Mouse (Mus musculus): ENCODE measurements at regions not wholly inside any gene's neighbourhood (a gene's known extent, or its start where the extent isn't known, plus 50 kb on each side); places are given as distances from the start of the nearest gene placed in this dataset.

DNA sequence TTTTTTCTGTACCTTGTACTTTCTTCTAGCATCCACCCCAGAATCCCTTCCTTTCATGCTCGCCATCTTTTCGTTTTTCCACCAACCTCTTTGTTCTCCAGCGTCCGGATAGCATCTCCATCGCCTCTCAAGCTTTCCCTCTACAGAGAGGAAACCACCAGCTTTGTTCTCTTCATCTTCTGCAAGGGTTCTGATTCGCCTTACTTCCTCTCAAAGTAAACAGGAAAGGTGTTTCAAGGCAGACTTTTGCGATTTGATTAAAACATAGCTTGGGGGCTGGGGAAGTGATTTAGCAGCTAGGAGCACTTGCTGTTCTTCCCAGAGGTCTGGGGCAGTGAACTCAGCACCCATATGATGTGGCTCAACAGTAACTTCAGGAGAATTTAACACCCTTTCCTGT lies 71.4 kb downstream of the Emp1 start:
- 74% methylated on average over 7 of the region's 7 CpGs for WGBS (ENCODE audit: insufficient replicate concordance)
- H3K4me1 ChIP-seq (ENCODE audit: control insufficient read depth, insufficient read depth, low read length): no peaks in the 10 kb centered on the region
- H3K27ac ChIP-seq (ENCODE audit: low read depth, low read length): no peak overlapping the region
- H3K9me3 ChIP-seq (replicated peaks; ENCODE audit: control insufficient read depth, low read length): peaks cover under 1% of the 10 kb centered on the region; the same call in 1 of the 2 replicates
- no peak for ATAC-seq (replicated peaks; ENCODE audit: insufficient number of reproducible peaks, low FRiP score, low TSS enrichment)
- no peaks in the 10 kb centered on the region for H3K27me3 ChIP-seq (ENCODE audit: control insufficient read depth, insufficient read depth, low read length)
- H3K4me3 ChIP-seq (ENCODE audit: low read depth, low read length): no peak overlapping the region
- H3K9ac ChIP-seq (ENCODE audit: low read depth, low read length): no peak overlapping the region
- no peaks in the 10 kb centered on the region for H3K36me3 ChIP-seq (ENCODE audit: control insufficient read depth, insufficient read depth, low read length)
- H3K4me2 ChIP-seq: no peak overlapping the region

DNA sequence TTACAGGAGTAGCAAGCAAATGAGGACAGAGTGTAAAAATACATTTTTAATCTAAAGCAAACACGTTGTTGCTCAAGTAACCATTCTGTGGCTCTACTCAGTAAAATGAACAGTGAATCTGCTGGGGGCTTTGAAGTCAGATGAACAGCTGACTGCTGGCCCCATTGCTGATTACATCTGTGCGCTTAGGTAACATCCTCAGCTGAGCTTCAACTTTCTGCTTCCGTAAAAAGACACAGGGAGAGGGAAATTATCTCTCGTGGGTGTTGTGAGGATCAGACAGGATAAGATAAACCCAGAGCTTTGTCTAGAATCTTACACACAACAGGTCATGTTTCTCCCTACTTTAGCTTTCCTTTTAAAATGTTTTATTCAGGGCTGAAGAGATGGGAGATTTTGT lies 74.0 kb downstream of the Emp1 start:
- no peak for ATAC-seq (replicated peaks; ENCODE audit: insufficient number of reproducible peaks, low FRiP score, low TSS enrichment)
- no peak overlapping the region for H3K9ac ChIP-seq (ENCODE audit: low read depth, low read length)
- H3K36me3 ChIP-seq (ENCODE audit: control insufficient read depth, insufficient read depth, low read length): no peaks in the 10 kb centered on the region
- no peak overlapping the region for H3K27ac ChIP-seq (ENCODE audit: low read depth, low read length)
- 64% methylated on average over 4 of the region's 4 CpGs for WGBS (ENCODE audit: insufficient replicate concordance)
- no peaks in the 10 kb centered on the region for H3K27me3 ChIP-seq (ENCODE audit: control insufficient read depth, insufficient read depth, low read length)
- H3K4me1 ChIP-seq (ENCODE audit: control insufficient read depth, insufficient read depth, low read length): no peaks in the 10 kb centered on the region
- no peak overlapping the region for H3K4me2 ChIP-seq
- peaks cover 3% of the 10 kb centered on the region; the same call in 1 of the 2 replicates for H3K9me3 ChIP-seq (replicated peaks; ENCODE audit: control insufficient read depth, low read length)
- no peak overlapping the region for H3K4me3 ChIP-seq (ENCODE audit: low read depth, low read length)

DNA sequence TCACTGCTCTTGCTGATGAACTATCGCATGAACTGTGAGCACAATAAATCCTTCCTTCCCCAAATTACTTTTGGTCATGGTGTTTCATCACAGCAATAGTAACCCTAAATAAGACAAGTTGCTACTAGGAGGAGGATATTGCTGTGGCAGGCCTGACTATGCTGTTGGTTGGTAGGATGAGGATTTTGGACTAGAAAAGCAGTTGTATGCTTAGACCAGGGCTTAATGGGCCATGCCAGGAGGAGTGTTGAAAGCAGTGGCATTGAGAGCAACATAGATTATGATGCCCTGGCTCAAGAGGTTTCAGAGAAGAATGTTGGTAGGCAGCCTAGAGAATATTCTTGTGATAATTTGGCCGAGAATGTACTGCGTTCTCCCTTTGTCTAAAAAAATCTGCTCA lies 75.9 kb downstream of the Emp1 start:
- no peak for ATAC-seq (replicated peaks; ENCODE audit: insufficient number of reproducible peaks, low FRiP score, low TSS enrichment)
- Histone ChIP-seq H3K4me3 (ENCODE audit: low read depth, low read length) (no peak overlapping the region), H3K4me1 (ENCODE audit: control insufficient read depth, insufficient read depth, low read length) (no peaks in the 10 kb centered on the region), H3K27me3 (ENCODE audit: control insufficient read depth, insufficient read depth, low read length) (no peaks in the 10 kb centered on the region), H3K9ac (ENCODE audit: low read depth, low read length) (no peak overlapping the region), H3K9me3 (replicated peaks; ENCODE audit: control insufficient read depth, low read length) (peaks cover 3% of the 10 kb centered on the region; the same call in 1 of the 2 replicates), H3K4me2 (no peak overlapping the region), H3K27ac (ENCODE audit: low read depth, low read length) (no peak overlapping the region), H3K36me3 (ENCODE audit: control insufficient read depth, insufficient read depth, low read length) (no peaks in the 10 kb centered on the region)
- 78% methylated on average over 3 of the region's 3 CpGs for WGBS (ENCODE audit: insufficient replicate concordance)

DNA sequence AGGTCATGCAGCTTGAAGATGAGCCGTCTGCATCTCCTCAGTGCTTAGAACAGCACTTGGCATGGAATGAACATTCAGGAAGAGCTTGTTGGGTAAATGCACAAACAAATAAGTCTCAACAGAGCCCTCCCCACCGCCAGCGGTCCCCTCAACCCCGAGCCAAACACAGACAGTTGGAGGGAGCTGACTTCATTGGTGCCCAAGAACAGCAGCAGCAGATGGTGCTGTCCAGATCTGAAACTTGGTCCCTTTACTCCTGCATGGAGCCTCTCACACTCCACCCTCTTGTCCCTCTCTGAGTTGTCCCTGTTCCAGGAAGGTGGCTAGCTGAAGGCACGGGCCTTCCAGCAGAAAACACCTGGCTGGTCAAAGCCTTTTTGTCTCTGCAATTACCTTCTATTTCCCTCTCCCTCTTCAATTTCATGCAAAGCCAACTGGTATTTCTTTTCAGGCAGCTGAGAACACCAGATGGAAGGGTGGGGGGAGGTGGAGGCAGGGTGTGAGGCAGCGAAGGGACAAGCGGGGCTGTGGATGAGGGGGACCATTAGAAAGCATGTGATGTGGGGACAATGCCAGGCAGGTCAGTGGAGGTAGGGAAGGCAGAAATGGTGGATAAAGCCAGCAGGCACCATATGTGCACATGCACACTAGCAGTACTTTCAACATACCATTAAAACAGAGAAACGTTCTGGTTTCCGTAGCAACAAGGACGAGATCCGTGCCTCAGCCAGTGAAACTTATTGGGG lies 79.0 kb downstream of the Emp1 start:
- no peaks in the 10 kb centered on the region for H3K36me3 ChIP-seq (ENCODE audit: control insufficient read depth, insufficient read depth, low read length)
- H3K4me1 ChIP-seq (ENCODE audit: control insufficient read depth, insufficient read depth, low read length): no peaks in the 10 kb centered on the region
- no peak overlapping the region for H3K27ac ChIP-seq (ENCODE audit: low read depth, low read length)
- no peak for ATAC-seq (replicated peaks; ENCODE audit: insufficient number of reproducible peaks, low FRiP score, low TSS enrichment)
- H3K4me3 ChIP-seq (ENCODE audit: low read depth, low read length): no peak overlapping the region
- H3K9me3 ChIP-seq (replicated peaks; ENCODE audit: control insufficient read depth, low read length): peaks cover 3% of the 10 kb centered on the region; the same call in 1 of the 2 replicates
- no peak overlapping the region for H3K4me2 ChIP-seq
- 74% methylated on average over 11 of the region's 11 CpGs for WGBS (ENCODE audit: insufficient replicate concordance)
- peaks cover 3% of the 10 kb centered on the region; the same call in 1 of the 2 replicates for H3K27me3 ChIP-seq (ENCODE audit: control insufficient read depth, insufficient read depth, low read length)
- H3K9ac ChIP-seq (ENCODE audit: low read depth, low read length): no peak overlapping the region

DNA sequence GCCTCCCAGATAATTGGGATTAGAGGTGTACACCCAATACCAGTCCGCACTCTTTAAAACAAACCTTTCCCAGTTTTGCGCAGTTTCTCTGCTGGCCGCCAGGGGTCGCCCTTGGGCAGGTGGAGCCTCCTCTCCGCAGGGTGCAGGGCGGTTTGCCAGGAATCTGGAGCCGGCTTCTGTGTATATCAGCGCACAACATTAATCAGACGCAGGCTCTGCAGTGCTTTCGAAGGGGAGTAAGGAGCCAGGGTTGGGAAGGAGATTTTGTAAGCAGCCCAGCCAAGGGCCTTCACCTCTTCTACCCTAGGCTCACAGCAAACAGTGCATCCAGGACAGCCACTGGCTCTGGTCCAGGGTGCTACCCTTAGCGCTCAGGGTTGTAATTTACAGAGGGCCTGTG lies 82.3 kb downstream of the Emp1 start:
- peak; percentile 81 for ATAC-seq (replicated peaks; ENCODE audit: insufficient number of reproducible peaks, low FRiP score, low TSS enrichment)
- Histone ChIP-seq H3K27ac (ENCODE audit: low read depth, low read length) (no peak overlapping the region), H3K9me3 (replicated peaks; ENCODE audit: control insufficient read depth, low read length) (no peaks in the 10 kb centered on the region), H3K4me2 (peak overlapping the region; percentile 54), H3K4me1 (ENCODE audit: control insufficient read depth, insufficient read depth, low read length) (no peaks in the 10 kb centered on the region), H3K4me3 (ENCODE audit: low read depth, low read length) (no peak overlapping the region), H3K36me3 (ENCODE audit: control insufficient read depth, insufficient read depth, low read length) (no peaks in the 10 kb centered on the region), H3K27me3 (ENCODE audit: control insufficient read depth, insufficient read depth, low read length) (peaks cover 3% of the 10 kb centered on the region; the same call in 1 of the 2 replicates), H3K9ac (ENCODE audit: low read depth, low read length) (no peak overlapping the region)
- WGBS (ENCODE audit: insufficient replicate concordance): 6% methylated on average over 11 of the region's 11 CpGs

DNA sequence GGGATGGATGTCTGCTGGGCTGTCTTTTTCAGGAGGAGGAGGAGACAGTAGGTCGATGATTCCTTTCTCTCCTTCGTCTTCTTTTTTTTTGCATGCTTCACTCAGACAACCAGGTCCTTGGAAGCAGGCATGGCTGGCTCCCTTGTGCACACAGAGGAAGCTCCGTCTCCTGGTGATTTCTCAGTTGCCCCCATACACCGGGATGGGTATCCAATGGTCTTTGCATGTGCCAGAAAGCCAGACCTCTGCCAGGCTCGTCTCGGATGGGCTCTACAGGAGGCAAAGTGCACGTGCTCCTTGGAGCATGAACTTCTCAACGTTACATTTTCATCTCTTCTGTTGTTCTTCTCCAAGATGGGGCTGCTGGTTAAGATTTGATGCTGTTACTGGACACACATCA lies 82.7 kb downstream of the Emp1 start:
- Histone ChIP-seq H3K4me2 (peak overlapping the region; percentile 54), H3K4me1 (ENCODE audit: control insufficient read depth, insufficient read depth, low read length) (no peaks in the 10 kb centered on the region), H3K4me3 (ENCODE audit: low read depth, low read length) (no peak overlapping the region), H3K27ac (ENCODE audit: low read depth, low read length) (no peak overlapping the region), H3K36me3 (ENCODE audit: control insufficient read depth, insufficient read depth, low read length) (no peaks in the 10 kb centered on the region), H3K27me3 (ENCODE audit: control insufficient read depth, insufficient read depth, low read length) (peaks cover 3% of the 10 kb centered on the region; the same call in 1 of the 2 replicates), H3K9me3 (replicated peaks; ENCODE audit: control insufficient read depth, low read length) (no peaks in the 10 kb centered on the region), H3K9ac (ENCODE audit: low read depth, low read length) (no peak overlapping the region)
- no peak for ATAC-seq (replicated peaks; ENCODE audit: insufficient number of reproducible peaks, low FRiP score, low TSS enrichment)
- 45% methylated on average over 8 of the region's 8 CpGs for WGBS (ENCODE audit: insufficient replicate concordance)

DNA sequence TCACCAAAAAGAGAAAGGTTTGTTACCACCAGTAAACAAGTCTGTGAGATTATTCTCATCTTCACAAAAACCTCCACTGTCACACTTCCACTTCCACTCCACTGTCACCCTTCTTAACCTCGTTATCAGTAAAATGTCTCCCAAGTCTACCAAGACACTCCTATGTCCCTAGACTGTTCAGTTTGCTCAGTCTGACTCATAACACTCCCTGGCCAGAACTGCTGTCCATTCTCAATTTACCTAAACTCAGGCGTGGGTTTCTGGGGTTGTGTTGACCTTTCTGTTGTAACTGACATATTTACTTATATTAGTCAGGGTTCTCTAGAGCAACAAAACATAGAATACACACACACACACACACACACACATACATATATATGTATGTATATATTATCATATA lies 85.5 kb downstream of the Emp1 start:
- Histone ChIP-seq H3K4me1 (ENCODE audit: control insufficient read depth, insufficient read depth, low read length) (no peaks in the 10 kb centered on the region), H3K27me3 (ENCODE audit: control insufficient read depth, insufficient read depth, low read length) (peaks cover 3% of the 10 kb centered on the region; the same call in 1 of the 2 replicates), H3K4me2 (no peak overlapping the region), H3K9ac (ENCODE audit: low read depth, low read length) (no peak overlapping the region), H3K36me3 (ENCODE audit: control insufficient read depth, insufficient read depth, low read length) (no peaks in the 10 kb centered on the region), H3K9me3 (replicated peaks; ENCODE audit: control insufficient read depth, low read length) (no peaks in the 10 kb centered on the region), H3K4me3 (ENCODE audit: low read depth, low read length) (no peak overlapping the region), H3K27ac (ENCODE audit: low read depth, low read length) (no peak overlapping the region)
- WGBS (ENCODE audit: insufficient replicate concordance): 59% methylated on average over 2 of the region's 2 CpGs
- ATAC-seq (replicated peaks; ENCODE audit: insufficient number of reproducible peaks, low FRiP score, low TSS enrichment): no peak

DNA sequence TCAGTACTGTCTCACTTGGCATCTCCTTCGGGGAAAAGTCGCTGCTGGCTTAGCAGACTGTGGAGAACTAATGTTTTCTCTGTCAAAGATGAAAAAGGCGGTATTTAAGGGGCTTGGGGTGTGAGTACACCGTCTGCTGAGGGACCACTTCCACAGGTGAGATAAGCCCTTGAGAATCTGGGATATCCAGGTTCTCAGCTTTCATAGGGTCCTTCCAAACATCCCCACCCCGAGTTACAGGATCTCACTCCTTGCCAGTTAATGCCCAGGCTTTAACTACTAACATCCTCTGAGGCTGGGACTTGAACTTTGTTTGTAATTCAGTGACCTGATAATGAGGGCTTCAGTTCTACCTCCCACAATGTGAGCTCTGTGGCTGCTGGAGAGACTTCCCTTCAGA lies 86.9 kb downstream of the Emp1 start:
- Histone ChIP-seq H3K9ac (ENCODE audit: low read depth, low read length) (no peak overlapping the region), H3K27me3 (ENCODE audit: control insufficient read depth, insufficient read depth, low read length) (peaks cover 3% of the 10 kb centered on the region; the same call in 1 of the 2 replicates), H3K36me3 (ENCODE audit: control insufficient read depth, insufficient read depth, low read length) (no peaks in the 10 kb centered on the region), H3K4me1 (ENCODE audit: control insufficient read depth, insufficient read depth, low read length) (no peaks in the 10 kb centered on the region), H3K4me3 (ENCODE audit: low read depth, low read length) (no peak overlapping the region), H3K4me2 (no peak overlapping the region), H3K27ac (ENCODE audit: low read depth, low read length) (no peak overlapping the region), H3K9me3 (replicated peaks; ENCODE audit: control insufficient read depth, low read length) (no peaks in the 10 kb centered on the region)
- 60% methylated on average over 5 of the region's 5 CpGs for WGBS (ENCODE audit: insufficient replicate concordance)
- no peak for ATAC-seq (replicated peaks; ENCODE audit: insufficient number of reproducible peaks, low FRiP score, low TSS enrichment)

DNA sequence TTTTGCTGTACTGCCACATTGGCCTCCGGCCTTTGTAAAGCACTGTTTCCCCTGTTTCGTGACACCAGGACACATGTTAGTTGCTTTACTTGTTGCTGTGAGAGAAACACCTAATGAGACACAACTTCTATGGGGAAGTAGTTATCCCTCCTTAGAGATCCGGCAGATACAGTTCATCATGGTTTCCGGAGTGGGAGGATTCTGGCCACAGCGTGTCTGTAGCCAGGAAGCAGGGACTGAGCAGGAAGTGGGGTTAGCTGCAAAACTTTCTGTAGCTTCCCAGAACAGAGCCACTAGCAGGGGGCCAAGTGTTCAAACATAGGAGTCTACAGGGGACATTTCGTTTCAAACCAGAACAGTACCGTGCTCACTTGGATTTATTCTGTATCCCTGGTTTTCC lies 88.2 kb downstream of the Emp1 start:
- Histone ChIP-seq H3K36me3 (ENCODE audit: control insufficient read depth, insufficient read depth, low read length) (no peaks in the 10 kb centered on the region), H3K4me2 (no peak overlapping the region), H3K9ac (ENCODE audit: low read depth, low read length) (no peak overlapping the region), H3K27ac (ENCODE audit: low read depth, low read length) (no peak overlapping the region), H3K27me3 (ENCODE audit: control insufficient read depth, insufficient read depth, low read length) (no peaks in the 10 kb centered on the region), H3K4me3 (ENCODE audit: low read depth, low read length) (no peak overlapping the region), H3K9me3 (replicated peaks; ENCODE audit: control insufficient read depth, low read length) (no peaks in the 10 kb centered on the region), H3K4me1 (ENCODE audit: control insufficient read depth, insufficient read depth, low read length) (no peaks in the 10 kb centered on the region)
- ATAC-seq (replicated peaks; ENCODE audit: insufficient number of reproducible peaks, low FRiP score, low TSS enrichment): no peak
- 73% methylated on average over 7 of the region's 7 CpGs for WGBS (ENCODE audit: insufficient replicate concordance)
